Mouse (Mus musculus) hematopoietic stem cell, adult 5-6 weeks (primary cell): ENCODE results near the gene Gm8653. TPM values are rescaled to one million over a fixed set of nuclear protein-coding genes. Genes with fewer than 3 reads are reported as not detected.
"Not testable (repeated sequence)": the region's sequence is repeated elsewhere in the genome, so short reads cannot be mapped to it uniquely, and the experiment has no call there.

Source experiments
- ATAC-seq, 2 experiments: fragments of 125-278 bp in 1 of 2; replicated peaks in 1 of 2; 2 replicates each; pipeline ENCODE4 v1.8.0; 2016 to 2017; ENCODE audit warnings: inconsistent platforms in 2 of 2, mild to moderate bottlenecking in 2 of 2, moderate number of reproducible peaks in 2 of 2, low read depth in 1 of 2, moderate TSS enrichment in 1 of 2; ENCODE audit not compliant: low FRiP score in 2 of 2, poor library complexity in 2 of 2, severe bottlenecking in 2 of 2, insufficient read depth in 1 of 2, low TSS enrichment in 1 of 2
- total RNA-seq: library from RNA; stranded (forward); fragments of 172-1452, 232-1000 nt; gene quantifications from 2 replicates; pipeline ENCODE4 v1.2.3, GENCODE M21; 2017

Gene Gm8653
- total RNA-seq = not detected in 2 replicates

DNA sequence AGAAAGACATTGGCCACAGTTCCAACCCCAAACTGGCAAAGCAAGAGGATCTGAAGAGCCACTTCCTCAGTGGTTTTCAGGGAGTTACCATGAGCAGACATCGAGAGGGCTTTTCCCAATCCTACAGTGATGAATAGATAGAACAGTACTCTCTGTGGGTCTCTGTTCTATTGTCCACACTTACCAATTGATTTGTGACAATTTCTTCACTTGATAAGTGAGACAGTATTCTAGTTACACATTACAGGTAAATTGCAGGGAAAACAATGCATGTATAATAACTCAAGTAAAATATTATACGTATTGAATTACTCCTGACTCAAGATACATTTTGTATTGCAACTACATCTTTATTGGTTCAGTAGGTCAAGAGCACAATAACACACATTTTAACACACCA is at the start of gene Gm8653:
Gene Gm8653, minus strand, starts transcription at position 101 of the 400 bp plus-strand sequence.
- not testable (repeated sequence) for ATAC-seq

DNA sequence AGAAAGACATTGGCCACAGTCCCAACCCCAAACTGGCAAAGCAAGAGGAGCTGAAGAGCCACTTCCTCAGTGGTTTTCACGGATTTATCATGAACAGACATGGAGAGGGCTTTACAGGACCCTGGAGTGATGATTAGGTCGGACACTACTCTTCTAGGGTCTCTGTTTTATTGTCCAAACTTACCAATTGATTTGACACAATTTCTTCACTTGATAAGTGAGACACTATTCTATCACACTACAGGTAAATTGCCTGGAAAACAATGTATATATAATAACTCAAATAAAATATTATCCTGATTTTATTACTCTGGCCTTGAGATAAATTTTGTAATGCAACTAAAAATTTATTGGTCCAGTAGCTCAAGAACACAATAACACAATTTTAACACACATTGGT is 28.3 kb upstream of the Gm8653 start, which contains the start of gene Gm8453:
Gene Gm8453, minus strand, starts transcription at position 101 of the 400 bp plus-strand sequence.
- not testable (repeated sequence) for ATAC-seq

DNA sequence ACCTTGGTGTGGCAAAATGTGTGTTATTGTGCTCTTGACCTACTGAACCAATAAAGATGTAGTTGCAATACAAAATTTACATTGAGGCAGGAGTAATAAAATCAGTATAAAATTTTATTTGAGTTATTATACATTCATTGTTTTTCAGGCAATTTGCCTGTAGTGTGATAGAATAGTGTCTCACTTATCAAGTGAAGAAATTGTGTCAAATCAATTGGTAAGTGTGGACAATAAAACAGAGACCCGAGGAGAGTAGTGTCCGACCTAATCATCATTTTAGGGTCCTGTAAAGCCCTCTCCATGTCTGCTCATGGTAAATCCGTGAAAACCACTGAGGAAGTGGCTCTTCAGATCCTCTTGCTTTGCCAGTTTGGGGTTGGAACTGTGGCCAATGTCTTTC is 12.0 kb downstream of the Gm8653 start, which contains the start of gene Vmn1r143:
Gene Vmn1r143, plus strand, starts transcription at position 301 of the 400 bp plus-strand sequence.
- not testable (repeated sequence) for ATAC-seq

DNA sequence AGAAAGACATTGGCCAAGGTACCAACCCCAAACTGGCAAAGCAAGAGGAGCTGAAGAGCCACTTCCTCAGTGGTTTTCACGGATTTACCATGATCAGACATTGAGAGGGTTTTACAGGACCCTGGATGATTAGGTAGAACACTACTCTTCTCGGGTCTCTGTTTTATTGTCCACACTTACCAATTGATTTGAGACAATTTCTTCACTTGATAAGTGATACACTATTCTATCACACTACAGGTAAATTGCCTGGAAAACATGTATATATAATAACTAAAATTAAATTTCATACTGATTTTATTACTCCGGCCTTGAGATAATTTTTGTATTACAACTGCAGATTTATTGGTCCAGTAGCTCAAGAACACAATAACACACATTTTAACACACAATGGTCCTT is 37.1 kb downstream of the Gm8653 start, which contains the start of gene Vmn1r142:
Gene Vmn1r142, minus strand, starts transcription at position 101 of the 400 bp plus-strand sequence.
- ATAC-seq = not testable (repeated sequence)

Other genes with a start within 250 kb of the Gm8653 start
- not detected in 2 replicates for gene Vmn1r137, start 206.7 kb downstream of the Gm8653 start, total RNA-seq
- not detected in 2 replicates for gene Vmn1r138, start 172.4 kb downstream of the Gm8653 start, total RNA-seq
- gene Gm6176, start 145.0 kb downstream of the Gm8653 start, total RNA-seq = not detected in 2 replicates
- gene Vmn1r139, start 132.2 kb downstream of the Gm8653 start, total RNA-seq = not detected in 2 replicates
- not detected in 2 replicates for gene Gm16451, start 83.0 kb downstream of the Gm8653 start, total RNA-seq
- not detected in 2 replicates for gene Gm10666, start 66.5 kb downstream of the Gm8653 start, total RNA-seq
- gene Vmn1r142, start 37.2 kb downstream of the Gm8653 start, total RNA-seq = not detected in 2 replicates
- gene Vmn1r143, start 11.9 kb downstream of the Gm8653 start, total RNA-seq = not detected in 2 replicates
- gene Gm8453, start 28.2 kb upstream of the Gm8653 start, total RNA-seq = not detected in 2 replicates
- gene Gm4187, start 128.5 kb upstream of the Gm8653 start, total RNA-seq = not detected in 2 replicates
- gene Gm8660, start 169.8 kb upstream of the Gm8653 start, total RNA-seq = not detected in 2 replicates
- gene Vmn1r148, start 212.3 kb upstream of the Gm8653 start, total RNA-seq = not detected in 2 replicates
- gene Vmn1r149, start 237.0 kb upstream of the Gm8653 start, total RNA-seq = not detected in 2 replicates